Mouse (Mus musculus) midbrain, embryonic 13.5 days (tissue): ENCODE data around the gene Klhl41. TPM values are rescaled to one million over a fixed set of nuclear protein-coding genes. Genes with fewer than 3 reads are reported as not detected.
A peak's percentile ranks its signal among the peaks of the same experiment; 100 is the strongest.
"Not testable (repeated sequence)": the region's sequence is repeated elsewhere in the genome, so short reads cannot be mapped to it uniquely, and the experiment has no call there.

Source experiments
- ATAC-seq: fragments of 200-750 bp; cut with Nextera tagmentation; 2 replicates; pipeline ENCODE4 v1.8.0; 2017; ENCODE audit warnings: mild to moderate bottlenecking, moderate TSS enrichment, moderate library complexity
- H3K27ac ChIP-seq: fragments of 300-500 bp; sonication (generic); 2 replicates; pipeline ENCODE4 v1.5.1; 2015; ENCODE audit warnings: inconsistent platforms, mild to moderate bottlenecking, moderate library complexity
- H3K27me3 ChIP-seq: fragments of 300-500 bp; sonication (generic); 2 replicates; pipeline ENCODE4 v1.6.1; 2015; ENCODE audit warnings: mild to moderate bottlenecking, inconsistent platforms
- H3K36me3 ChIP-seq: fragments of 300-500 bp; sonication (generic); 2 replicates; pipeline ENCODE4 v1.6.1; 2015; ENCODE audit warnings: mild to moderate bottlenecking, inconsistent platforms
- H3K4me1 ChIP-seq: fragments of 300-500 bp; sonication (generic); replicated peaks from 2 replicates; pipeline ENCODE4 v1.6.1; 2015; ENCODE audit warnings: inconsistent platforms
- H3K4me2 ChIP-seq: fragments of 300-500 bp; sonication (generic); replicated peaks from 2 replicates; pipeline ENCODE4 v1.6.1; 2015; ENCODE audit warnings: moderate library complexity, mild to moderate bottlenecking, inconsistent platforms
- H3K4me3 ChIP-seq: fragments of 300-500 bp; sonication (generic); replicated peaks from 2 replicates; pipeline ENCODE4 v1.5.1; 2015; ENCODE audit warnings: mild to moderate bottlenecking, inconsistent platforms
- H3K9ac ChIP-seq: fragments of 300-500 bp; sonication (generic); replicated peaks from 2 replicates; pipeline ENCODE4 v1.6.1; 2015; ENCODE audit warnings: mild to moderate bottlenecking, inconsistent platforms
- H3K9me3 ChIP-seq: fragments of 300-500 bp; sonication (generic); 2 replicates; pipeline ENCODE4 v1.6.1; 2016; ENCODE audit warnings: mild to moderate bottlenecking, inconsistent platforms
- WGBS: fragments of 180-500 bp; shearing (Covaris S2); methylation state at CpG from one replicate; pipeline ENCODE4 v1.1.7; 2015; 5-methylcytosine and 5-hydroxymethylcytosine counted together
- polyA plus RNA-seq: library from polyadenylated mRNA; unstranded; fragments of >200 nt; fragmentation: Nextera tagmentation; extraction: Ambion mirVana; gene quantifications from 2 replicates; pipeline ENCODE4 v1.2.1, GENCODE M21; 2015

The Klhl41 gene
- polyA plus RNA-seq, 1 experiment from 2014 or later = 0.13 TPM

- H3K27me3 ChIP-seq = no peaks in the 10 kb centered on the region
- no peaks in the 10 kb centered on the region for H3K9me3 ChIP-seq
- no peak for ATAC-seq
- no peaks in the 10 kb centered on the region for H3K4me1 ChIP-seq
- H3K36me3 ChIP-seq = peaks cover 67% of the 10 kb centered on the region
- H3K9ac ChIP-seq = no peak overlapping the region
- H3K27ac ChIP-seq = no peak overlapping the region
- WGBS = 89% methylated on average over 4 of the region's 4 CpGs
- no peak overlapping the region for H3K4me2 ChIP-seq
- no peak overlapping the region for H3K4me3 ChIP-seq
Measured at GRCm38 (mm10) chr2:69659326-69659725, 10.6 kb upstream of the Klhl41 start.

- ATAC-seq = no peak
- H3K9me3 ChIP-seq = no peaks in the 10 kb centered on the region
- WGBS = 90% methylated on average over 13 of the region's 13 CpGs
- no peaks in the 10 kb centered on the region for H3K4me1 ChIP-seq
- no peak overlapping the region for H3K4me2 ChIP-seq
- H3K27ac ChIP-seq = no peak overlapping the region
- no peaks in the 10 kb centered on the region for H3K27me3 ChIP-seq
- H3K36me3 ChIP-seq = peaks cover 53% of the 10 kb centered on the region
- no peak overlapping the region for H3K9ac ChIP-seq
- no peak overlapping the region for H3K4me3 ChIP-seq
Measured at GRCm38 (mm10) chr2:69663827-69664476, 6.0 kb upstream of the Klhl41 start.

GRCm38 (mm10) chr2:69667656-69668055 lies 2.3 kb upstream of the Klhl41 start:
- no peak overlapping the region for H3K27ac ChIP-seq
- H3K4me2 ChIP-seq = no peak overlapping the region
- no peak overlapping the region for H3K4me3 ChIP-seq
- no peak for ATAC-seq
- peaks cover 42% of the 10 kb centered on the region for H3K36me3 ChIP-seq
- no peaks in the 10 kb centered on the region for H3K9me3 ChIP-seq
- WGBS = 94% methylated on average over 4 of the region's 4 CpGs
- no peaks in the 10 kb centered on the region for H3K4me1 ChIP-seq
- H3K27me3 ChIP-seq = no peaks in the 10 kb centered on the region
- no peak overlapping the region for H3K9ac ChIP-seq

GRCm38 (mm10) chr2:69668414-69668813 lies 1.5 kb upstream of the Klhl41 start:
- no peak overlapping the region for H3K9ac ChIP-seq
- H3K9me3 ChIP-seq = no peaks in the 10 kb centered on the region
- no peak for ATAC-seq
- WGBS = 58% methylated on average over 6 of the region's 6 CpGs
- no peaks in the 10 kb centered on the region for H3K4me1 ChIP-seq
- no peak overlapping the region for H3K27ac ChIP-seq
- H3K4me3 ChIP-seq = no peak overlapping the region
- no peak overlapping the region for H3K4me2 ChIP-seq
- no peaks in the 10 kb centered on the region for H3K27me3 ChIP-seq
- peaks cover 35% of the 10 kb centered on the region for H3K36me3 ChIP-seq

DNA sequence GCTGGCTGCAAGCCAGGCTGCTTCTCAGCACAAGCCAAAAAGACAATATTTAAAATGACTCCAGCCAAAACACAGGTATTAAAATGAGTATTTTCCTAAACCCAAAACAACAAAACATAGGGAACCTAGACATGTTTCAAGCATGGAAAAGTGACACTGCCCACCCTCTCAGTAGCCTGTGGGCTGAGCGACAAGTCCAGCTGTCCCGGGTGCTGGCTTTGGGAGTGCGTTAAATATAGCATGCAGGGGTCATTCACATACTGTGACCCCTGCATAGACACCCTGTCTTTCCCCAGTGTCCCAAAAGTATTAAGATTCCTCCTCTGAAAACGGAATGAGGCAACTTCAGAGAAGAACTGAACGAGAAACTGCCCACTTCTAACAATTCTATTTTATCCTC lies 3.8 kb downstream of the Klhl41 start:
- no peaks in the 10 kb centered on the region for H3K9me3 ChIP-seq
- WGBS = 75% methylated on average over 5 of the region's 5 CpGs
- ATAC-seq = no peak

GRCm38 (mm10) chr2:69675266-69675665 lies 5.3 kb downstream of the Klhl41 start:
- WGBS = 79% methylated on average over 9 of the region's 9 CpGs
- Histone ChIP-seq H3K4me1 (no peaks in the 10 kb centered on the region), H3K4me3 (no peak overlapping the region), H3K4me2 (no peak overlapping the region), H3K9ac (no peak overlapping the region), H3K9me3 (no peaks in the 10 kb centered on the region), H3K27me3 (0 out of 2 replicates have a peak, but pooled peaks cover 3% of the 10 kb centered on the region), H3K36me3 (peaks cover 7% of the 10 kb centered on the region), H3K27ac (no peak overlapping the region)
- ATAC-seq = no peak

More for the DNA sequence above, 3.8 kb downstream of the Klhl41 start:
- no peak overlapping the region for H3K27ac ChIP-seq
- H3K4me1 ChIP-seq = no peaks in the 10 kb centered on the region
- 0 out of 2 replicates have a peak, but pooled peaks cover 3% of the 10 kb centered on the region for H3K27me3 ChIP-seq
- peaks cover 8% of the 10 kb centered on the region; the same call in 1 of the 2 replicates for H3K36me3 ChIP-seq
- H3K9ac ChIP-seq = no peak overlapping the region
- H3K4me3 ChIP-seq = no peak overlapping the region
- H3K4me2 ChIP-seq = no peak overlapping the region

GRCm38 (mm10) chr2:69676713-69677112 lies 6.8 kb downstream of the Klhl41 start:
- Histone ChIP-seq H3K9ac (no peak overlapping the region), H3K4me2 (no peak overlapping the region), H3K27ac (no peak overlapping the region), H3K4me1 (no peaks in the 10 kb centered on the region), H3K27me3 (peaks cover 9% of the 10 kb centered on the region; the same call in 1 of the 2 replicates), H3K4me3 (no peak overlapping the region), H3K9me3 (no peaks in the 10 kb centered on the region), H3K36me3 (peaks cover 4% of the 10 kb centered on the region; the same call in 1 of the 2 replicates)
- ATAC-seq = no peak
- 54% methylated on average over 2 of the region's 2 CpGs for WGBS

DNA sequence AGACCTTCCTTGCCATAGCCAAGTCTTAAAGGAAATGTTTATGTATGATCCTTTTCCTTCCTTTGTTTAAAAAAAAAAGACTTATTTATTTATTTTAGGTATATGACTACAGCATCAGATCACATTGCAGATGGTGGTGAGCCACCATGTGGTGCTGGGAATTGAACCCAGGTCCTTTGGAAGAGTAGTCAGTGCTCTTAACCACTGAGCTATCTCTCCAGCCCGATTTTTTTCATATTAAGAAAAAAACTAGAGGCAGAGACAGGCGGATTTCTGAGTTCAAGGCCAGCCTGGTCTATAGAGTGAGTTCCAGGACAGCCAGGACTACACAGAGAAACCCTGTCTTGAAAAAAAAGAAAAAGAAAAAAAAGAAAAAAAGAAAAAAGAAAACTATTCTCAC lies 7.3 kb downstream of the Klhl41 start:
- not testable (repeated sequence) for ATAC-seq, H3K9me3 ChIP-seq, H3K9ac ChIP-seq, H3K36me3 ChIP-seq, H3K4me1 ChIP-seq, H3K4me3 ChIP-seq, H3K27ac ChIP-seq, H3K4me2 ChIP-seq
- peaks cover 11% of the 10 kb centered on the region; the same call in 1 of the 2 replicates for H3K27me3 ChIP-seq
- 84% methylated on average over 2 of the region's 2 CpGs for WGBS

GRCm38 (mm10) chr2:69679990-69680389 lies 10.1 kb downstream of the Klhl41 start:
- Histone ChIP-seq H3K27me3 (peaks cover 11% of the 10 kb centered on the region; the same call in 1 of the 2 replicates), H3K36me3 (peaks cover 7% of the 10 kb centered on the region; the same call in 1 of the 2 replicates), H3K4me2 (no peak overlapping the region), H3K9ac (no peak overlapping the region), H3K4me1 (peaks cover 12% of the 10 kb centered on the region), H3K27ac (no peak overlapping the region), H3K4me3 (no peak overlapping the region), H3K9me3 (no peaks in the 10 kb centered on the region)
- 69% methylated on average over 6 of the region's 6 CpGs for WGBS
- ATAC-seq = no peak

DNA sequence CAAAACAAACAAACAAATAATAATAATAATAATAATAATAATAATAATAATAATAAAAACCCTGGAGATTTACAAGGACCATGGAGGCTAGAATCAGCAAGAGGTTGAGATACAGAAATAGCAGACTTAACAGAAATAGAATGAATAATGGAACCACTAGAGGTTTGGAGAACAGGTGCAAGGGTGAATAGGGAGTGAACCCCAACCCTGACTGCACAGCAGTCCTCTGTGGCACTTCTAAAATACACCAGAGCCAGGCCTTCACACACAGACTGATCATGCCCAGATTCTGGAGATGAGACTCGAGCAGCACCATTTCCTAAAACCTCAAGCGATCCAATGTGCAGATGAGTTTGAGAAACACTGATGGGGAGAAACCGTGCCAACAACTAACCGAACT lies 12.0 kb downstream of the Klhl41 start:
- Histone ChIP-seq H3K4me2 (no peak overlapping the region), H3K9me3 (no peaks in the 10 kb centered on the region), H3K27me3 (peaks cover 17% of the 10 kb centered on the region; the same call in 1 of the 2 replicates), H3K36me3 (peaks cover 17% of the 10 kb centered on the region), H3K4me3 (no peak overlapping the region), H3K4me1 (peaks cover 12% of the 10 kb centered on the region), H3K27ac (no peak overlapping the region), H3K9ac (no peak overlapping the region)
- no peak for ATAC-seq
- WGBS = 87% methylated on average over 4 of the region's 4 CpGs

DNA sequence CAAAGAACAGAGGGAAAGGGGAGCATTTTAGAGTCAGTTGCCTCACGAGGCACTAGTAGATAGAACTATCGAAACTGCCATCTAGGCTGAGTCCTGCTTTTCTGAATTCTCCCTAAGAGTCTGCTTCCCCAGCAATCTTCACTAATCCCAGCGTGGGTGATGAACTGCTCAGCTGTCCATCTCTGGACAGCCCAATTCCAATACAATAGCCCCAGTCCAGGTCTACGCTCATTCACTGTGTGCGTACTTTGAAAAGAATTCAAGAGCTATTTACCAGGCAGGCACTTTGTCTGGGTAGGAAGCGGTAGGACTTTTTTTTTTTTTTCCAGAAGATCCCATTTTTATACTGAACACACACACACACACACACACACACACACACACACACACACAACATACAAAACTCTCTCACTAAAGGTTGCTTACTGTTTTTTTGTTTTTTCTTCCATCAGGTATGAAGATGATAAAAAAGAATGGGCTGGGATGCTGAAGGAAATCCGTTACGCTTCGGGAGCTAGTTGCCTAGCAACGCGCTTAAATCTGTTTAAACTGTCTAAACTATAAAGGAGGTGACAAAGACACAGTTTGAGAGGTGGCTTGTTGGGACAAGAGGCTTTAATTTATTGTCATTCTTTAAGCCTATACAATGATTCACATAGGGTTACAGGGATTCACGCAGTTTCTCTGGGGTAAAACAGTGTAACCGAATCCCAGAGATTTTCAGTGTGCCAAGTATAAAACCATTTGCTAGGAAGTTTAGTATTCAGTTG lies 13.3 kb downstream of the Klhl41 start:
- H3K27me3 ChIP-seq = peaks cover 14% of the 10 kb centered on the region; the same call in 1 of the 2 replicates
- no peak overlapping the region for H3K9ac ChIP-seq
- no peaks in the 10 kb centered on the region for H3K9me3 ChIP-seq
- H3K27ac ChIP-seq = no peak overlapping the region
- H3K4me3 ChIP-seq = no peak overlapping the region
- H3K36me3 ChIP-seq = peaks cover 27% of the 10 kb centered on the region
- H3K4me2 ChIP-seq = peak overlapping the region; percentile 33
- 0 out of 2 replicates have a peak, but pooled peaks have one; percentile 65 for ATAC-seq
- 10% methylated on average over 13 of the region's 13 CpGs for WGBS
- H3K4me1 ChIP-seq = peaks cover 12% of the 10 kb centered on the region

DNA sequence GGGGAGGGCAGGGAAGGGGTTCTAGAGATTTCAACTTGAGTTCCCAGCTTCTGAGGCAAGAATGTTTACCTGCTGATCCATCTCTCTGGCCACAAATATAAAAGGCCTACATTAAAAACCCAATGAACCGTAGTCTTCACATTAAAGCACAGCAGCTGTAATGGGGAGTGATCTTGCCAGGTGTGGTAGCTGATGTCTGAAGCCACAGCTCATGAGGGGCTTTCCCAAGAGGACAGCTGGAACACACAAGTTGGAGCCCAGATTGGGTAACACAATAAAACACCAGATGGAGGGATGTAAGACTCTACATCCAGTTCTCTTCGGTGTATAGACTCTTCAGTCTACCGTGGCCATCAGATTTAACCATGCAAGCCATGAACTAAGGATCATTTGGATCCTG lies 14.6 kb downstream of the Klhl41 start:
- H3K27me3 ChIP-seq = peaks cover 14% of the 10 kb centered on the region; the same call in 1 of the 2 replicates
- no peak overlapping the region for H3K4me3 ChIP-seq
- H3K4me2 ChIP-seq = no peak overlapping the region
- peaks cover 34% of the 10 kb centered on the region for H3K36me3 ChIP-seq
- H3K9me3 ChIP-seq = no peaks in the 10 kb centered on the region
- peaks cover 12% of the 10 kb centered on the region for H3K4me1 ChIP-seq
- H3K9ac ChIP-seq = no peak overlapping the region
- 98% methylated on average over 3 of the region's 3 CpGs for WGBS
- H3K27ac ChIP-seq = no peak overlapping the region
- ATAC-seq = no peak
